In genomic region chr17:14221893-14222615, GRCm38 (mm10) we compare ENCODE assay signal across 13 mouse cellular contexts. TPM values are rescaled to one million over a fixed set of nuclear protein-coding genes. Genes with fewer than 3 reads are reported as not detected.
DNase-seq lines count a peak whose midpoint lies in the region; ATAC-seq and TF ChIP-seq lines count a peak whose summit lies in the region.
"Had no signal": no experiment of that assay in that cellular context is flagged by ENCODE, and none has a peak within 500 bp of the region (broad histone marks: within the 10 kb centered on the region; RNA-seq: fewer than 3 reads in every experiment).

No protein-coding gene starts in this region.

- no peak for ATAC-seq in heart, embryonic 11.5 days (replicated peaks; ENCODE audit: insufficient number of reproducible peaks, low FRiP score, low TSS enrichment)
- no peak for ATAC-seq in lung, postnatal 0 days
- 0 out of 2 replicates have a peak, but pooled peaks have one; percentile 43 for ATAC-seq in midbrain, embryonic 13.5 days
- ATAC-seq: CD4-positive, CD25-positive, alpha-beta regulatory T cell, adult 4 months; intestine, embryonic 15.5 days had no signal

- H3K4me3 ChIP-seq in heart, adult 2 months: no peak overlapping the region
- H3K4me3 ChIP-seq in heart, embryonic 11.5 days (ENCODE audit: low read depth, low read length): no peak overlapping the region
- no peak overlapping the region for H3K4me3 ChIP-seq in lung, postnatal 0 days (ENCODE audit: low read depth, low read length)
- H3K4me3 ChIP-seq in midbrain, embryonic 13.5 days (replicated peaks): no peak overlapping the region
- H3K4me3 ChIP-seq: intestine, embryonic 15.5 days; stomach, embryonic 15.5 days had no signal

- no peaks in the 10 kb centered on the region for H3K9me3 ChIP-seq in heart, embryonic 11.5 days (replicated peaks; ENCODE audit: control insufficient read depth, low read length)
- H3K9me3 ChIP-seq in lung, postnatal 0 days (ENCODE audit: low read length): no peaks in the 10 kb centered on the region
- H3K9me3 ChIP-seq in midbrain, embryonic 13.5 days: no peaks in the 10 kb centered on the region
- H3K9me3 ChIP-seq: intestine, embryonic 15.5 days; stomach, embryonic 15.5 days had no signal

- H3K27ac ChIP-seq in heart, adult 2 months: no peak overlapping the region
- H3K27ac ChIP-seq in heart, embryonic 11.5 days (ENCODE audit: low read depth, low read length): no peak overlapping the region
- no peak overlapping the region for H3K27ac ChIP-seq in lung, postnatal 0 days (ENCODE audit: low read length)
- H3K27ac ChIP-seq in midbrain, embryonic 13.5 days: no peak overlapping the region
- H3K27ac ChIP-seq: intestine, embryonic 15.5 days; stomach, embryonic 15.5 days had no signal

- no peak for DNase-seq in heart, adult 2 months
- no peak for DNase-seq in lung, postnatal 0 days (ENCODE audit: low spot score)
- DNase-seq in lung, postnatal 25 days (ENCODE audit: low spot score): no peak
- DNase-seq in NIH3T3 (ENCODE audit: low read depth): peak; percentile 41
- no peak for DNase-seq in layer of hippocampus, adult 8-10 months (ENCODE audit: low spot score in 2 of 2)
- DNase-seq in right cerebral cortex, postnatal 10 days (ENCODE audit: low spot score in 2 of 2): no peak
- DNase-seq: adrenal gland, postnatal 10 days had no signal

- 29% methylated on average over 11 of the region's 11 CpGs for WGBS in heart, adult 2 months
- 18% methylated on average over 11 of the region's 11 CpGs for WGBS in heart, embryonic 11.5 days (ENCODE audit: insufficient replicate concordance)
- WGBS in lung, postnatal 0 days: 32% methylated on average over 11 of the region's 11 CpGs
- 28% methylated on average over 11 of the region's 11 CpGs for WGBS in midbrain, embryonic 13.5 days

- no peaks in the 10 kb centered on the region for H3K36me3 ChIP-seq in heart, adult 2 months (ENCODE audit: control insufficient read depth, insufficient read depth, low read length)
- no peaks in the 10 kb centered on the region for H3K36me3 ChIP-seq in heart, embryonic 11.5 days (ENCODE audit: control insufficient read depth, insufficient read depth, low read length)
- H3K36me3 ChIP-seq in lung, postnatal 0 days (ENCODE audit: insufficient read depth, low read length): no peaks in the 10 kb centered on the region
- H3K36me3 ChIP-seq in midbrain, embryonic 13.5 days: no peaks in the 10 kb centered on the region
- H3K36me3 ChIP-seq: intestine, embryonic 15.5 days; stomach, embryonic 15.5 days had no signal

- TF ChIP-seq EP300 in heart, adult 2 months (IDR thresholded peaks at IDR 0.05; ENCODE audit: insufficient read depth, low read depth, low read length): no peak
- TF ChIP-seq EP300 in lung, postnatal 0 days (IDR thresholded peaks at IDR 0.05): no peak

- H3K79me2 ChIP-seq in heart, adult 2 months (replicated peaks; ENCODE audit: control insufficient read depth, insufficient read depth, low read length): no peaks in the 10 kb centered on the region

- no peak for TF ChIP-seq POLR2A in heart, adult 2 months (IDR thresholded peaks at IDR 0.05; ENCODE audit: insufficient read depth, low read depth, low read length)

- H3K27me3 ChIP-seq in heart, adult 2 months (ENCODE audit: control insufficient read depth, insufficient read depth, low read length): no peaks in the 10 kb centered on the region
- 0 out of 2 replicates have a peak, but pooled peaks cover 11% of the 10 kb centered on the region for H3K27me3 ChIP-seq in heart, embryonic 11.5 days (ENCODE audit: control insufficient read depth, insufficient read depth, low read length)
- no peaks in the 10 kb centered on the region for H3K27me3 ChIP-seq in lung, postnatal 0 days (replicated peaks; ENCODE audit: insufficient read depth, low read length)
- no peaks in the 10 kb centered on the region for H3K27me3 ChIP-seq in midbrain, embryonic 13.5 days
- H3K27me3 ChIP-seq: intestine, embryonic 15.5 days; stomach, embryonic 15.5 days had no signal

- no peaks in the 10 kb centered on the region for H3K4me1 ChIP-seq in heart, adult 2 months (ENCODE audit: control insufficient read depth, insufficient read depth, low read length)
- no peaks in the 10 kb centered on the region for H3K4me1 ChIP-seq in heart, embryonic 11.5 days (ENCODE audit: control insufficient read depth, insufficient read depth, low read length)
- no peaks in the 10 kb centered on the region for H3K4me1 ChIP-seq in lung, postnatal 0 days (ENCODE audit: insufficient read depth, low read depth, low read length)
- H3K4me1 ChIP-seq in midbrain, embryonic 13.5 days (replicated peaks): no peaks in the 10 kb centered on the region
- H3K4me1 ChIP-seq: stomach, embryonic 15.5 days had no signal

- TF ChIP-seq CTCF in heart, adult 2 months (IDR thresholded peaks at IDR 0.05): 0 out of 2 replicates have a peak, but pooled peaks have one; percentile 13
- TF ChIP-seq CTCF in lung, postnatal 0 days (IDR thresholded peaks at IDR 0.05): peak; percentile 37

- no peak overlapping the region for H3K9ac ChIP-seq in heart, adult 2 months (ENCODE audit: low read depth, low read length)
- H3K9ac ChIP-seq in heart, embryonic 11.5 days (ENCODE audit: low read depth, low read length): no peak overlapping the region
- no peak overlapping the region for H3K9ac ChIP-seq in lung, postnatal 0 days (replicated peaks; ENCODE audit: low read depth)
- no peak overlapping the region for H3K9ac ChIP-seq in midbrain, embryonic 13.5 days (replicated peaks)
- H3K9ac ChIP-seq: intestine, embryonic 15.5 days; stomach, embryonic 15.5 days had no signal

- no peak overlapping the region for H3K4me2 ChIP-seq in heart, embryonic 11.5 days
- no peak overlapping the region for H3K4me2 ChIP-seq in lung, postnatal 0 days (replicated peaks; ENCODE audit: low read depth, low read length)
- H3K4me2 ChIP-seq in midbrain, embryonic 13.5 days (replicated peaks): no peak overlapping the region
- H3K4me2 ChIP-seq: intestine, embryonic 15.5 days; stomach, embryonic 15.5 days had no signal

- intact Hi-C loops in heart, adult 2 months (cut with DNase I): loop anchor here (5.0 kb wide), 1 partner anchor 110 kb away; no protein-coding TSS in a partner anchor

RNA-seq across cellular contexts. Expression of gene Dact2, which starts 17.9 kb away (rescaled TPM):
- total RNA-seq in heart, adult 2 months (2021): 1 to 10 TPM in 1 of 2 experiments, under 1 TPM in 1; 0.80 to 1.4 TPM
- polyA plus RNA-seq in heart, adult 2 months (2012; rRNA removed): 0.76 and 1.00 TPM in 2 replicates
- polyA plus RNA-seq in heart, embryonic 11.5 days (2014; fragmentation: Nextera tagmentation; extraction: Ambion mirVana): 1.8 and 2.7 TPM in 2 replicates
- polyA plus RNA-seq in lung, postnatal 0 days (2015; fragmentation: Nextera tagmentation; extraction: Ambion mirVana): 2.5 and 2.6 TPM in 2 replicates
- 0.66 and 0.94 TPM in 2 replicates for polyA plus RNA-seq in midbrain, embryonic 13.5 days (2015; fragmentation: Nextera tagmentation; extraction: Ambion mirVana)
- total RNA-seq in layer of hippocampus, adult 8-10 months (2022): 10 to 100 TPM; 22.7 to 26.5 (median 24.3) TPM
- total RNA-seq: megakaryocyte progenitor cell, adult 5-6 weeks had no signal
- polyA plus RNA-seq: CD4-positive, CD25-positive, alpha-beta regulatory T cell, adult 4 months had no signal

RNA-seq across cellular contexts. Expression of gene Smoc2, which starts 57.3 kb away (rescaled TPM):
- 10 to 100 TPM; 36.5 to 55.4 TPM for total RNA-seq in heart, adult 2 months (2021)
- 54.9 and 104 TPM in 2 replicates for polyA plus RNA-seq in heart, adult 2 months (2012; rRNA removed)
- polyA plus RNA-seq in heart, embryonic 11.5 days (2014; fragmentation: Nextera tagmentation; extraction: Ambion mirVana): 22.7 and 25.7 TPM in 2 replicates
- 31.8 and 32.2 TPM in 2 replicates for polyA plus RNA-seq in lung, postnatal 0 days (2015; fragmentation: Nextera tagmentation; extraction: Ambion mirVana)
- polyA plus RNA-seq in midbrain, embryonic 13.5 days (2015; fragmentation: Nextera tagmentation; extraction: Ambion mirVana): 1.5 and 1.6 TPM in 2 replicates
- 10 to 100 TPM; 21.5 to 34.3 (median 27.0) TPM for total RNA-seq in layer of hippocampus, adult 8-10 months (2022)
- total RNA-seq: megakaryocyte progenitor cell, adult 5-6 weeks had no signal
- polyA plus RNA-seq: CD4-positive, CD25-positive, alpha-beta regulatory T cell, adult 4 months had no signal
